Mouse (Mus musculus): ENCODE data around the gene Ppih. TPM values are rescaled to one million over a fixed set of nuclear protein-coding genes. Genes with fewer than 3 reads are reported as not detected.
A peak's percentile ranks its signal among the peaks of the same experiment; 100 is the strongest.

Ppih gene
- 36.4 and 42.9 TPM in 2 replicates for polyA plus RNA-seq (2015; fragmentation: Nextera tagmentation; extraction: Ambion mirVana)

- peaks cover 4% of the 10 kb centered on the region; the same call in 1 of the 2 replicates for H3K36me3 ChIP-seq (ENCODE audit: control insufficient read depth, insufficient read depth, low read length)
- WGBS = 1% methylated on average over 44 of the region's 44 CpGs
- no peaks in the 10 kb centered on the region for H3K9me3 ChIP-seq (replicated peaks; ENCODE audit: control insufficient read depth, low read length, poor library complexity, severe bottlenecking)
- H3K9ac ChIP-seq (ENCODE audit: low read depth, low read length) = peak within 1 kb of the TSS; percentile 74
- peak within 1 kb of the TSS; percentile 72 for H3K4me3 ChIP-seq (ENCODE audit: low read depth, low read length)
- H3K4me1 ChIP-seq (ENCODE audit: control insufficient read depth, insufficient read depth, low read length) = peaks cover 11% of the 10 kb centered on the region
- peak; percentile 98 for ATAC-seq
- H3K27ac ChIP-seq (ENCODE audit: low read length) = peak within 1 kb of the TSS; percentile 93
- peak within 1 kb of the TSS; percentile 73 for H3K4me2 ChIP-seq (ENCODE audit: low read length)
- H3K27me3 ChIP-seq (ENCODE audit: control insufficient read depth, insufficient read depth, low read depth, low read length) = peaks cover 5% of the 10 kb centered on the region; the same call in 1 of the 2 replicates
Measured at GRCm38 (mm10) chr4:119320131-119320830, at the start of gene Ppih. Gene Ppih, minus strand, starts transcription at chr4:119320546.

GRCm38 (mm10) chr4:119369460-119369859 is 49.1 kb upstream of the Ppih start:
- H3K36me3 ChIP-seq (ENCODE audit: control insufficient read depth, insufficient read depth, low read length) = no peaks in the 10 kb centered on the region; the same call in 1 of the 2 replicates
- no peak overlapping the region for H3K4me3 ChIP-seq (ENCODE audit: low read depth, low read length)
- no peaks in the 10 kb centered on the region for H3K27me3 ChIP-seq (ENCODE audit: control insufficient read depth, insufficient read depth, low read depth, low read length)
- no peak for ATAC-seq
- WGBS = 87% methylated on average over 6 of the region's 6 CpGs
- H3K27ac ChIP-seq (ENCODE audit: low read length) = no peak overlapping the region
- no peak overlapping the region for H3K9ac ChIP-seq (ENCODE audit: low read depth, low read length)
- no peaks in the 10 kb centered on the region for H3K4me1 ChIP-seq (ENCODE audit: control insufficient read depth, insufficient read depth, low read length)
- no peaks in the 10 kb centered on the region for H3K9me3 ChIP-seq (replicated peaks; ENCODE audit: control insufficient read depth, low read length, poor library complexity, severe bottlenecking)
- H3K4me2 ChIP-seq (ENCODE audit: low read length) = no peak overlapping the region

GRCm38 (mm10) chr4:119366758-119367526 is 46.6 kb upstream of the Ppih start:
- H3K9ac ChIP-seq (ENCODE audit: low read depth, low read length) = no peak overlapping the region
- WGBS = 69% methylated on average over 4 of the region's 4 CpGs

GRCm38 (mm10) chr4:119362231-119362630 is 41.9 kb upstream of the Ppih start:
- no peak overlapping the region for H3K9ac ChIP-seq (ENCODE audit: low read depth, low read length)
- no peaks in the 10 kb centered on the region for H3K9me3 ChIP-seq (replicated peaks; ENCODE audit: control insufficient read depth, low read length, poor library complexity, severe bottlenecking)
- no peaks in the 10 kb centered on the region for H3K36me3 ChIP-seq (ENCODE audit: control insufficient read depth, insufficient read depth, low read length)
- ATAC-seq = no peak
- H3K27ac ChIP-seq (ENCODE audit: low read length) = no peak overlapping the region
- H3K4me3 ChIP-seq (ENCODE audit: low read depth, low read length) = no peak overlapping the region
- no peaks in the 10 kb centered on the region for H3K27me3 ChIP-seq (ENCODE audit: control insufficient read depth, insufficient read depth, low read depth, low read length)
- H3K4me2 ChIP-seq (ENCODE audit: low read length) = no peak overlapping the region
- no peaks in the 10 kb centered on the region for H3K4me1 ChIP-seq (ENCODE audit: control insufficient read depth, insufficient read depth, low read length)
- 83% methylated on average over 3 of the region's 3 CpGs for WGBS

More at GRCm38 (mm10) chr4:119366758-119367526, 46.6 kb upstream of the Ppih start:
- Histone ChIP-seq H3K27ac (ENCODE audit: low read length) (no peak overlapping the region), H3K4me3 (ENCODE audit: low read depth, low read length) (no peak overlapping the region), H3K4me2 (ENCODE audit: low read length) (no peak overlapping the region), H3K9me3 (replicated peaks; ENCODE audit: control insufficient read depth, low read length, poor library complexity, severe bottlenecking) (no peaks in the 10 kb centered on the region), H3K36me3 (ENCODE audit: control insufficient read depth, insufficient read depth, low read length) (no peaks in the 10 kb centered on the region), H3K4me1 (ENCODE audit: control insufficient read depth, insufficient read depth, low read length) (no peaks in the 10 kb centered on the region), H3K27me3 (ENCODE audit: control insufficient read depth, insufficient read depth, low read depth, low read length) (no peaks in the 10 kb centered on the region)
- ATAC-seq = no peak

GRCm38 (mm10) chr4:119359196-119359971 is 39.0 kb upstream of the Ppih start:
- 7% methylated on average over 30 of the region's 30 CpGs for WGBS

GRCm38 (mm10) chr4:119345508-119345907 is 25.2 kb upstream of the Ppih start:
- ATAC-seq = no peak
- H3K4me3 ChIP-seq (ENCODE audit: low read depth, low read length) = no peak overlapping the region
- H3K4me2 ChIP-seq (ENCODE audit: low read length) = no peak overlapping the region
- no peaks in the 10 kb centered on the region for H3K4me1 ChIP-seq (ENCODE audit: control insufficient read depth, insufficient read depth, low read length)
- no peak overlapping the region for H3K27ac ChIP-seq (ENCODE audit: low read length)
- WGBS = 97% methylated on average over 6 of the region's 6 CpGs
- no peak overlapping the region for H3K9ac ChIP-seq (ENCODE audit: low read depth, low read length)
- H3K36me3 ChIP-seq (ENCODE audit: control insufficient read depth, insufficient read depth, low read length) = peaks cover 3% of the 10 kb centered on the region; the same call in 1 of the 2 replicates
- H3K27me3 ChIP-seq (ENCODE audit: control insufficient read depth, insufficient read depth, low read depth, low read length) = no peaks in the 10 kb centered on the region
- no peaks in the 10 kb centered on the region for H3K9me3 ChIP-seq (replicated peaks; ENCODE audit: control insufficient read depth, low read length, poor library complexity, severe bottlenecking)

More at GRCm38 (mm10) chr4:119359196-119359971, 39.0 kb upstream of the Ppih start:
- peak overlapping the region; percentile 50 for H3K4me2 ChIP-seq (ENCODE audit: low read length)
- H3K4me3 ChIP-seq (ENCODE audit: low read depth, low read length) = peak overlapping the region; percentile 38
- H3K27me3 ChIP-seq (ENCODE audit: control insufficient read depth, insufficient read depth, low read depth, low read length) = no peaks in the 10 kb centered on the region
- H3K4me1 ChIP-seq (ENCODE audit: control insufficient read depth, insufficient read depth, low read length) = no peaks in the 10 kb centered on the region
- H3K27ac ChIP-seq (ENCODE audit: low read length) = peak overlapping the region; percentile 65
- no peaks in the 10 kb centered on the region for H3K36me3 ChIP-seq (ENCODE audit: control insufficient read depth, insufficient read depth, low read length)
- H3K9me3 ChIP-seq (replicated peaks; ENCODE audit: control insufficient read depth, low read length, poor library complexity, severe bottlenecking) = no peaks in the 10 kb centered on the region
- peak; percentile 54; the same call in 1 of the 2 replicates for ATAC-seq
- H3K9ac ChIP-seq (ENCODE audit: low read depth, low read length) = peak overlapping the region; percentile 51

- H3K9ac ChIP-seq (ENCODE audit: low read depth, low read length) = peak overlapping the region; percentile 36; the same call in 1 of the 2 replicates
- WGBS = 6% methylated on average over 10 of the region's 10 CpGs
- no peaks in the 10 kb centered on the region for H3K36me3 ChIP-seq (ENCODE audit: control insufficient read depth, insufficient read depth, low read length)
- H3K27me3 ChIP-seq (ENCODE audit: control insufficient read depth, insufficient read depth, low read depth, low read length) = no peaks in the 10 kb centered on the region
- H3K27ac ChIP-seq (ENCODE audit: low read length) = peak overlapping the region; percentile 93
- peaks cover 11% of the 10 kb centered on the region for H3K4me1 ChIP-seq (ENCODE audit: control insufficient read depth, insufficient read depth, low read length)
- ATAC-seq = peak; percentile 93
- peak overlapping the region; percentile 47 for H3K4me2 ChIP-seq (ENCODE audit: low read length)
- H3K4me3 ChIP-seq (ENCODE audit: low read depth, low read length) = 0 out of 2 replicates have a peak overlapping the region, but pooled peaks have one; percentile 17
- H3K9me3 ChIP-seq (replicated peaks; ENCODE audit: control insufficient read depth, low read length, poor library complexity, severe bottlenecking) = no peaks in the 10 kb centered on the region
Measured at GRCm38 (mm10) chr4:119338861-119339361, 18.6 kb upstream of the Ppih start.

- Histone ChIP-seq H3K9ac (ENCODE audit: low read depth, low read length) (peak overlapping the region; percentile 36; the same call in 1 of the 2 replicates), H3K27me3 (ENCODE audit: control insufficient read depth, insufficient read depth, low read depth, low read length) (no peaks in the 10 kb centered on the region), H3K4me2 (ENCODE audit: low read length) (peak overlapping the region; percentile 47), H3K9me3 (replicated peaks; ENCODE audit: control insufficient read depth, low read length, poor library complexity, severe bottlenecking) (no peaks in the 10 kb centered on the region), H3K4me1 (ENCODE audit: control insufficient read depth, insufficient read depth, low read length) (peaks cover 11% of the 10 kb centered on the region), H3K4me3 (ENCODE audit: low read depth, low read length) (0 out of 2 replicates have a peak overlapping the region, but pooled peaks have one; percentile 17), H3K36me3 (ENCODE audit: control insufficient read depth, insufficient read depth, low read length) (no peaks in the 10 kb centered on the region), H3K27ac (ENCODE audit: low read length) (peak overlapping the region; percentile 93)
- WGBS = 27% methylated on average over 4 of the region's 4 CpGs
- ATAC-seq = peak; percentile 96
Measured at GRCm38 (mm10) chr4:119338422-119338821, 18.1 kb upstream of the Ppih start.

Measured in midbrain, embryonic 16.5 days (tissue).